Mouse (Mus musculus) cerebellum, adult 2 months (tissue): ENCODE measurements at regions not wholly inside any gene's neighbourhood (a gene's known extent, or its start where the extent isn't known, plus 50 kb on each side); places are given as distances from the start of the nearest gene placed in this dataset.

ENCODE experiments used
- CTCF ChIP-seq: fragments of 200-500 bp; IDR thresholded peaks from 2 replicates; pipeline ENCODE4 v1.5.1; 2011; ENCODE audit warnings: low read depth, mild to moderate bottlenecking, control low read depth, low read length, moderate library complexity, borderline replicate concordance; ENCODE audit not compliant: insufficient read depth
- POLR2A ChIP-seq: fragments of 200-500 bp; IDR thresholded peaks from 2 replicates; pipeline ENCODE4 v1.6.1; 2011; ENCODE audit warnings: low read length, control low read depth, borderline replicate concordance; ENCODE audit not compliant: insufficient read depth

- TF ChIP-seq CTCF: no peak
- TF ChIP-seq POLR2A: no peak
Measured at GRCm38 (mm10) chr1:185898475-185898874, 218.6 kb downstream of the Lyplal1 start.
